Mouse (Mus musculus) stomach, postnatal 0 days (tissue): Measurements from ENCODE around the gene Dclk2.

Experiments
- CTCF ChIP-seq: IDR thresholded peaks from 2 replicates; pipeline ENCODE4 v1.5.1; 2016; ENCODE audit warnings: antibody characterized with exemption, low read depth, mild to moderate bottlenecking, moderate library complexity
- EP300 ChIP-seq: optimal IDR thresholded peaks from 2 replicates; pipeline ENCODE3; 2016; ENCODE audit warnings: antibody characterized with exemption

DNA sequence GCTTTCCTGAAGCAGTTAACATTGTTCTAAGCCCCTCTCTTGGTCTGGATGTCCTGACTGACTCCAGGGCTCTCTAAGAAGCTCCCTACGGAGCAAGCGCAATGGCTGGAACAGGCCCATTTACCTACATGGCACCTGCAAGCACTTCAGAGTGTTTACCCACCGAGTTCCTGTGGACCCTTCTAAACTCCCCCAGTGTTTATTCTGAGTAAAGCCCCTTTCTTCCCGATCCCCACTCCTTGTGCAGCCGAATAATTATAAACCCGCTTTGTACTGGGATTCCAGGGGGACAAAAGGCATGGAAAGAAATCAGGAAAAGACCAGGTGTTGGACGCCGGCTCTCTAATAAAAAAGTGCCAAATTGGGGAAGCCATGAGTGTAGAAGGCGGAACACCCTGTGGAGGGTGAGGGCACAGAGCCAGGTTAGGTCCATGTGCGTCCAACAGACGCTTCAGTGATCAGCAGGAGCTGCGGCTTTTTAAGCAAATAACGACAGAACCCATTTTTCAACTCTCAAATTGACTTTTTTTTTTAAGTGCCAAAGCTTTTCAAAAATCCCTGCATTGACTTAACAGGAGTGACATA, 102.6 kb downstream of the Dclk2 start:
- TF ChIP-seq CTCF, result no peak
- no peak for TF ChIP-seq EP300
